Mouse (Mus musculus) adrenal gland, postnatal 10 days (tissue): ENCODE data around the gene Rbck1. TPM values are rescaled to one million over a fixed set of nuclear protein-coding genes. Genes with fewer than 3 reads are reported as not detected.
A peak's percentile ranks its signal among the peaks of the same experiment; 100 is the strongest.
"Not testable (repeated sequence)": the region's sequence is repeated elsewhere in the genome, so short reads cannot be mapped to it uniquely, and the experiment has no call there.

Experiments
- DNase-seq: peaks from one replicate; pipeline ENCODE4 v3.0.0; 2021; ENCODE audit warnings: mixed read lengths
- long read RNA-seq, 2 experiments: library from polyadenylated mRNA; stranded (forward); transcript quantifications; one replicate each; pipeline ENCODE4 v2.0.0; 2021
- total RNA-seq, 2 experiments: library from RNA; stranded (reverse); gene quantifications; 2 replicates each; pipeline ENCODE4 v1.2.3; 2021

Rbck1 gene
- 100 to 1,000 TPM in 1 of 2 experiments, 10 to 100 TPM in 1; 92.9 to 124 TPM for total RNA-seq
- long read RNA-seq, experiment 1, transcript Rbck1-201 (13 exons, 2,252 nt) = minor isoform, 12 of 188 reads
- long read RNA-seq, experiment 1, transcript Rbck1-202 (12 exons, 2,384 nt) = major isoform, 143 of 188 reads
- long read RNA-seq, experiment 1, partial matches to known transcripts = 12 of 188 reads
- long read RNA-seq, experiment 1, other reads (novel, unspliced or antisense) = 20 of 188 reads
- long read RNA-seq, experiment 2, transcript Rbck1-202 (12 exons, 2,384 nt) = major isoform, 118 of 143 reads
- long read RNA-seq, experiment 2, transcript Rbck1-201 (13 exons, 2,252 nt) = minor isoform, 6 of 143 reads
- long read RNA-seq, experiment 2, partial matches to known transcripts = 3 of 143 reads
- long read RNA-seq, experiment 2, other reads (novel, unspliced or antisense) = 16 of 143 reads

DNA sequence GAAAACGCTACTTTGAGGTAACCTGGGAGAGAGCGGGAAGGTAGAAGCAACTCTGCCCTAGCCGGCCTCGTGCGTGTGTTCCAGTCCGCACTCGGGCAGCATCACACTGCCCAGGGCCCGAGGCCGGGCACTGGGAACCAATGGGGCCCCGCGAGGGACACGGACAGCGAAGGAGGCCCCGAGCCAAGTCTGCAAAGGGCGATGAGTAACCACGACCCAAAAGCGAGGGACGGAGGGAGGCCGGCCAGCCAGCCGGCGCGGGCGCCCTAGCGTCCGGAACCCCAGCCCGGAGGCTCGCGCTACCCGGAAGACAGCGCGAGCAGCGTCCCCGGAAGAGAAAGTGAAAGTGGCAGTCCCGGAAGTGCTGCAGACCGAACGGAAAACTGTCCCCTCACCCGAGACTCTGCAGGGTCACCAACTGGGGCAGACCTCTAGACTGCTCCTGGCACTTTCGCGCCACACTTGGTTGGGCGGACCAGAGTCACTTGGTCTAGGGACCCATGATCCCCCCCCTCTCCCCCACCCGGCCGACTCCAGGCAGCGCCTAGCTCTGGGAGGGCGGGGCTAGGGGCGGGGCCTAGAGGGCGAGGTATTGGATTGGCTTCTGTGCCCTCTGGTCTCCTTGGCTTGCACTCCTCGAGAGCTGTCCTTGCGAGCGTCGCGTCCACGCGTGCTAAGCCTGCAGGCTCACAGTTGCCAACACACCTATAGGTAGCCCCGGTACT lies at the start of gene Rbck1:
Rbck1 (minus strand) TSS at position 553 of the 725 bp plus-strand sequence.
- DNase-seq = peak; percentile 94

- DNase-seq = no peak
Measured at GRCm38 (mm10) chr2:152376345-152376741, 43.9 kb upstream of the Rbck1 start, which contains the start of gene Nrsn2. Gene Nrsn2 (minus strand): TSS chr2:152376638.

- no peak for DNase-seq
Measured at GRCm38 (mm10) chr2:152375652-152376344, 43.3 kb upstream of the Rbck1 start.

DNA sequence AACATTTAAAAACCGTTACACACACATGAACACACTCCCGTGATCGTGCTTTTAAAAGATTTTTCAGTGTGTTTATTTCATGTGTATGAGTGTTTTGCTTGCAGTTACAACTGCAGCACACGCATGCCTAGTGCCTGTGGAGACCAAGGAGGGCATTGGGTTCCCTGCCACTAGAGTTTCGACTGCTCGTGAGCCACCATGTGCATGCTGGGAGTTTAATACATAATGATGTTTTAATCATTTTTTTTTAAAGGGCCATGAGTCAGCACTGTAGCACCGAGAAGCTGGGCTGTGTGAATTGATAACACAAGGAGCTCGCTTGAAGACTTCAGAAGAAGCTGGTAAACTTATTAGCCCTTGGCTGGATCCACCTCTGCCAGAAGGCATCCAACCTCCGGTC lies 41.1 kb upstream of the Rbck1 start:
- DNase-seq = no peak

GRCm38 (mm10) chr2:152372661-152373060 lies 40.2 kb upstream of the Rbck1 start:
- DNase-seq = no peak

- DNase-seq = no peak
Measured at GRCm38 (mm10) chr2:152372104-152372503, 39.7 kb upstream of the Rbck1 start.

DNA sequence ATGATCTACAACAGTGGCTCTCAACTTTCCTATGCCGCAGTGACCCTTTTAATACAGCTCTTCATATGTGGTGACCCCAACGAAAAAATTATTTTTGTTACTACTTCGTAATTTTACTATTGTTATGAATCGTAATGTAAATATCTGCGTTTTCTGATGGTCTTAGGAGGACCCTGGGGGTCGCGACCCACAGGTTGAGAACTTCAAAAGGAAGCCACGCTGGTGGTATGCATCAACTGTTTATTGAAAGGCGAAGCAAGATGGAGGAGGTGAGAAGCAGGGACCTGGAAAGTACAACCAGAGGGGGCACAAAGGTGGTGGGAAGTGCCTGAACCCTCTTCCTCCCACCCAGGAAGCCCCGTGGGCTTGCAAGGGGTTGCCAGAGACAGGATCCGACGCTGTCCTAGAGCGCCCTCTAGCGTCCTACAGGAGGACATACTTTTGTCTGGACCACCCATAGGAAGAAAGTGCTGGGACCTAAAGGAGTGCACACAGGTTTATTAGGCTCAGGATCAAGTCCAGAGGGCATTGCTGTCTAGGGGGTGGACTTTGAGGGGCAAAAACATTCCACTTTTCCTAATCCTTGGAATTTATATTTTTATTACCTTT lies 36.2 kb upstream of the Rbck1 start:
- peak; percentile 69 for DNase-seq

GRCm38 (mm10) chr2:152367917-152368316 lies 35.5 kb upstream of the Rbck1 start:
- DNase-seq = no peak

DNA sequence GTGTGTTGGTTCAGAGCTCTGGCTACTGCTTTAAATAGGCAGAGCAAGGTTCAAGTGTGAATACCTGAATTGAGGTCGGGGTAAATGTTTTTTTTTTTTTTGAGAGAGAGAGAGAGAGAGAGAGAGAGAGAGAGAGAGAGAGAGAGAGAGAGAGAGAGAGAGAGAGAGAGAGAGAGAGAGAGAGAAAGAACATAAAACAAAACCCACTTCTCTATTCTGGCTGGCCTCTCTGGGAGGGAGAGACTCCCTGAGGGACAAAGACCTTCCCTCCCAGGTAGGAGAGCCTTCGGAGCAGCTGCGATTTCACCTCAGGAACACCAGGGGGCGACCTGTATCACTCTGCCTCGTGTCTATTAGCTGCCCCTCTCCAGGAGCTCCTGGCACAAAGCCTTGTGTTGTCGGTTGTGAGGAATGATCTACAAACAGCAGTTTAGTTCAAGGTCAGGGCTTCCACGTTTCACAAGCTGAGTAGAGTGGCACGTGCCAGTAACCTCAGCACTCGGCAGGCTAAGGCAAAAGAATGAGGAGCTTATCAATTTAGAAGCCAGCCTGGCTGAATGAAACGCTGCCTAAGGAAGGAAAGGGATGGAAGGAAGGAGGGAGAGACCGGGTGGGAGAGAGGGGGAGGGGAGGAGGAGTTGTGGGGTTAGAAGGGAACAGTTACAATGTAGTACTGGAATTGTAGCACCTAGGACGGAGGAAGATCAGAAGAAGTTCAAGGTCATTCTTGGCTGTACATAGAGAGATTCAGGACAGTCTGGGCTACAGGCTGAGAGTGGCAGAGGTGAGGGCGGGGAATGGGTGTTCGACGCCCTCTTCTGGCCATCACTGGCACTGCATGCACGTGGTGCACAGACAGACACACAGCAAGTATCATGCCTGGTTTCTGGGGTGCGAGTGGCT lies 31.0 kb upstream of the Rbck1 start:
- peak; percentile 91 for DNase-seq

DNA sequence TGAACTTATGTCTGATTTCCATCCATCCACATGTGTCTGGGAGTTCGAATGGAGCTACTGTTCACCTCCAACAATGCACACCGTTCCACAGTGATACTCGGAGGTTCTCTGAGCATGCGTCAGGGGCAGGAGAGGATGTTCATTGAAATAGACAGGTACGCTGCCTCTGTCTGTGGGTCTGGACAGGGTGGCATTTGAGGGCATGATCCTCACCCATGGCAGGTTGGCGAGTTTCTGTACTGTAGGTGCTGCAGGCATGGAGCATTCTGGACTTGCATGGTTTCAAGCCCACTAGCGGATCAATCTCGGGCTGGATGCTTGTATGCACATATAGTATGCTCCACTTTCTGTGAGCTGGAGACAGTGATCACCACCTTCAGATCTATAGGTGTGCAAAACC lies 28.7 kb upstream of the Rbck1 start:
- DNase-seq = no peak

GRCm38 (mm10) chr2:152360271-152360775 lies 27.9 kb upstream of the Rbck1 start:
- DNase-seq = peak; percentile 85

DNA sequence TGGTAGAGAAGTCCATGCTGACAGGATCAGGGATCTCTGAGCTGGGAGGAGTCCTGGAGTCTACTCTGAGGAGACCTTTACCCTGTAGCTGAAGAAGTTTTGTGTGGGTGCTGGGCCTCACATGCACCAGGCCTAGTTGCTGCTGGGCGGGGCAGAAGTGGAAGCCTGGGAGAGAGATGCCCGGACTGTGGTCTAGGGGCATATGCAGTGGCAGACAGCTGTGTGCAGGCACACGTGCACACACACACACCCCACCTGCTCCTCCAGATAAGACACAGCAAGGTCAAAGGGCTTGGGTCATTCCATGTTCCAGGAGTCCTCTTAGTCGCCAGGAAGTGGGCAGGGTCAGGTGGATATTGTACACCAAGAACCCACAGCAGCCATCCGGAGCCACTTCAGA lies 27.2 kb upstream of the Rbck1 start:
- no peak for DNase-seq

DNA sequence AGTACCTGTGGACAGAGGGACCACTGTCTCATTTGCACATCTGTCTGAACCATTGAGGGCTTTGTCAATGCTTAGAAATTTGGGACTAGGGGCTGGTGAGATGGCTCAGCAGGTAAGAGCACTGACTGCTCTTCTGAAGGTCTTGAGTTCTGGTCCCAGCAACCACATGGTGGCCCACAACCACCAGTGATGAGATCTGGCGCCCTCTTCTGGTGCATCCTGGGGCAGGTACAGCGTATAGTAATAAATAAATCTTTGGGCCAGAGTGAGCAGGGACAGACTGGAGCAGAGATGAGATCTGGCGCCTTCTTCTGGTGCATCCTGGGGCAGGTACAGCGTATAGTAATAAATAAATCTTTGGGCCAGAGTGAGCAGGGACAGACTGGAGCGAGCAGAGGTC lies 26.5 kb upstream of the Rbck1 start:
- DNase-seq = not testable (repeated sequence)

DNA sequence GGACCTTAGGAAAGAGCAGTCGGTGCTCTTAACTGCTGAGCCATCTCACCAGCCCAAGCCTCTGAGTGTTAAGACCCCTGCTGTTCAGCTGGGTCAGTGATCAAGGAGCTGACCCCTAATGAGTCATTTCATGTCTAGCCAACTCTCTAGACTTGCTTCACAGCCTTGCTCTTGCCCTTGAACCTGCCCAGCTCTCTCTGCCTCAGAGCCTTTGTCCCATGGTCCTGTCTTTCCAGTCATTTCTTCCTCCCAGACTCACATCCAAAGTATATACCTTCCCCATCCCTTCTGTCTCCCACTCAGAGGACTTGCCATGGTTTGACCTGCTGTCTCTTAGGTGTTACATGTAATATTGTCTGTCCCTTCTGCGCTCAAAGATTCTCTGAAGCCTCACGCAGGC lies 24.8 kb upstream of the Rbck1 start:
- DNase-seq = no peak

GRCm38 (mm10) chr2:152349842-152350540 lies 17.5 kb upstream of the Rbck1 start:
- peak; percentile 82 for DNase-seq

DNA sequence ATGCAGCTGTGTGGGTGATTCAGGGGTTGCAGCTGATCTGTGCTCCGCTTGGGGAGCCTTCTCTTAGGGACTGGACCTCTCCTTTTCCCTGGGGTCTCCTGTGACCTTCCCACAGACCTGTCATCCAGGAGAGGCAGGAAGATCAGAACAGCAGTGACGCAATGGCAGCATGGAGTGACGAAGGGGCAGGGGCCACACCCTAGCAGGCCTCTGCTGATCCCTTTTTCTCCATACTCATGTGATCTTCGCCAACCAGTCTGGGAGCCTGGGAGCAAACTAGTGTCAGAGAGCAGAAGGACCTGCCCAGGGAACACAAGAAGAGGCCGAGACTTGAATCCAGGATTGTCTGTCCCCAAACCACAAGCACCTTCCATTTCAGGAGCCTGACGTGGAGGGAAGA lies 16.8 kb upstream of the Rbck1 start:
- DNase-seq = no peak

- no peak for DNase-seq
Measured at GRCm38 (mm10) chr2:152347722-152348121, 15.3 kb upstream of the Rbck1 start.

DNA sequence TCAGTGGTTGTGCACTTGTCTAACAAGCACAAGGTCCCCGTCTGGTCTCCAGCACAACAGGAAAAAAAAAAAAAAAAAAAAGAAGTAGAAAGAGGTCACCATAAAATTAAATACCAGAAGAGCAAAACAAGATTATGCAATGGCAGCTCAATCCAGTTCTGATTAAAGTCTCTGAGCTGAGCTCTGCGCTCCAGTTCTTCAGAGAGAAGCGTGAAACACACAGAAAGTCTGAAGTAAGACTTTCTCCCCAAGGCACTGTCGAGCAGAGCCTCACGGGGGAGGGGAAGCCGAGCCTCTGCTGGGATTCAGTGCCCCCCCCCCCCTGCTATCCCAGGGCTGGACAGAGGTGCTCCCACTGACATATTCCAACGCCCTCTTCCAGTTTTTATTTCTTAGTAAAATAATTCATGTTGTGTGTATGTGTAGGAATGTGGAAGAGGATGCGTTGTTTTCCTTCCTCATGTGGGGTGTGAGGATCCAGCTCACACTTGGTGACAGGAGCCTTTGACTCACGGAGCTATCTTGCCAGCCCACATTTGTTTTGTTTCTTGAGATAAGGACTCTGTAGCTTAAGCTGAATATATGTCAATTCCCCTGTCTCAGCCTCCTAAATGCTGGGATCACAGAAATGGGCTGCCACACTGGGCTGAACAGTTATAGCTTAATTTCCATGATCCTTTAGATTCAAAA lies 14.5 kb upstream of the Rbck1 start:
- no peak for DNase-seq

- DNase-seq = no peak
Measured at GRCm38 (mm10) chr2:152345393-152345792, 12.9 kb upstream of the Rbck1 start.

GRCm38 (mm10) chr2:152344909-152345308 lies 12.5 kb upstream of the Rbck1 start:
- DNase-seq = no peak
